Mouse (Mus musculus) testis, adult 2 months (tissue): ENCODE results near the gene Plekha7.

ENCODE experiments used
- CTCF ChIP-seq: fragments of 200-500 bp; IDR thresholded peaks from 2 replicates; pipeline ENCODE4 v1.5.1; 2012; ENCODE audit warnings: low read depth, mild to moderate bottlenecking, inconsistent platforms, low read length, moderate library complexity; ENCODE audit not compliant: control insufficient read depth, insufficient read depth, insufficient replicate concordance
- POLR2A ChIP-seq: fragments of 200-500 bp; IDR thresholded peaks from 2 replicates; pipeline ENCODE4 v1.6.1; 2012; ENCODE audit warnings: low read depth, mild to moderate bottlenecking, inconsistent platforms, low read length, moderate library complexity; ENCODE audit not compliant: control insufficient read depth

- TF ChIP-seq CTCF (no peak), POLR2A (no peak)
These were observed 83.6 kb downstream of the Plekha7 start for GRCm38 (mm10) chr7:116224543-116224942.
